Mouse (Mus musculus) bone marrow, adult 2 months (tissue): ENCODE results near the gene Plppr2.

ENCODE experiments used
- CTCF ChIP-seq: fragments of 200-500 bp; IDR thresholded peaks from 2 replicates; pipeline ENCODE4 v1.5.1; 2011; ENCODE audit warnings: low read length, control low read depth; ENCODE audit not compliant: control insufficient read depth, insufficient read depth
- POLR2A ChIP-seq: fragments of 200-500 bp; IDR thresholded peaks from 2 replicates; pipeline ENCODE4 v1.6.1; 2011; ENCODE audit warnings: low read depth, mild to moderate bottlenecking, control low read depth, low read length, borderline replicate concordance; ENCODE audit not compliant: control insufficient read depth

- TF ChIP-seq CTCF (no peak), POLR2A (no peak)
These were observed 17.8 kb downstream of the Plppr2 start for GRCm38 (mm10) chr9:21954635-21955034.
